16 mouse cellular contexts compared by ENCODE assay signal in genomic region chr15:89326441-89326840, GRCm38 (mm10). TPM values are rescaled to one million over a fixed set of nuclear protein-coding genes. Genes with fewer than 3 reads are reported as not detected.
"Had no signal": no experiment of that assay in that cellular context is flagged by ENCODE, and none has a peak within 500 bp of the region (broad histone marks: within the 10 kb centered on the region; RNA-seq: fewer than 3 reads in every experiment).

No protein-coding gene starts in this region.

- H3K27ac ChIP-seq: layer of hippocampus, adult 2 months; limb, embryonic 10.5 days; liver, embryonic 12.5 days; lung, embryonic 15.5 days; macrophage; midbrain, embryonic 12.5 days had no signal

- ATAC-seq: inflammation-experienced regulatory T-cells, adult 6 months; intestine, postnatal 0 days; liver, embryonic 12.5 days; midbrain, embryonic 16.5 days had no signal

- H3K36me3 ChIP-seq: limb, embryonic 10.5 days; liver, embryonic 12.5 days; lung, embryonic 15.5 days; midbrain, embryonic 12.5 days had no signal

- H3K4me3 ChIP-seq: layer of hippocampus, adult 2 months; limb, embryonic 10.5 days; liver, embryonic 12.5 days; lung, embryonic 15.5 days; megakaryocyte, embryonic 14.5 days; midbrain, embryonic 12.5 days had no signal

- DNase-seq: lung, postnatal 14 days; right cerebral cortex, adult 18-20 months; right cerebral cortex, postnatal 25 days; thymus, postnatal 4 days had no signal

- H3K9ac ChIP-seq: liver, embryonic 12.5 days; lung, embryonic 15.5 days; midbrain, embryonic 12.5 days had no signal

- H3K9me3 ChIP-seq: limb, embryonic 10.5 days; liver, embryonic 12.5 days; lung, embryonic 15.5 days; megakaryocyte, embryonic 14.5 days; midbrain, embryonic 12.5 days had no signal

- H3K4me2 ChIP-seq: liver, embryonic 12.5 days; lung, embryonic 15.5 days; midbrain, embryonic 12.5 days had no signal

RNA-seq across cellular contexts. Expression of gene Adm2, which starts 3.9 kb away (rescaled TPM):
- polyA plus RNA-seq: inflammation-experienced regulatory T-cells, adult 6 months; macrophage; midbrain, embryonic 12.5 days; midbrain, embryonic 16.5 days; neural tube, embryonic 14.5 days had no signal

RNA-seq across cellular contexts. Expression of gene Miox, which starts 7.8 kb away (rescaled TPM):
- polyA plus RNA-seq: inflammation-experienced regulatory T-cells, adult 6 months; intestine, postnatal 0 days; limb, embryonic 10.5 days; limb, embryonic 14.5 days; lung, embryonic 15.5 days; macrophage; midbrain, embryonic 12.5 days; midbrain, embryonic 16.5 days; neural tube, embryonic 14.5 days had no signal
